Mouse (Mus musculus) natural killer cell, adult 2 months (primary cell): ENCODE data around the gene 4933436I01Rik.

Experiments used
- DNase-seq, 2 experiments: peaks; one replicate each; pipeline ENCODE4 v3.0.0; 2022; ENCODE audit warnings: low spot score in 2 of 2

The 4933436I01Rik gene

DNA sequence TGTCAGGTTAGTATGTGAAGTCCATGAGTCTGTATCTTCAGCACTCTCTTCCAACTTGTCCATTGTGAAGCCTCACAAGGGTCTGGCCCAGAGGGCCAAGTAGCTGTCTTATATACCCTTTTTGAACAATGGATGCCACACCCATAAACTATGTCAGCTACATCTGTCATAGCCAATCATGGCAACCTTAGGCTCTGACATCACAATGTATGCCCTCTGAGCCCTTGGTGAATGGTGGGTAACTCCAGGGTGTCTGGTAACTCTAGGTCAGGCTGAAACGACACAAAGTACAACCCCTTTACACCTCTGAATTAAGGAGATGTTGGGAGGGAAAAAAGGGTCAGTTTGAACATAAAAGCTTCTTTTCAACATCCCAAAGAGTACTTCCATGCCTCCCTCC is at the start of gene 4933436I01Rik:
4933436I01Rik (minus strand) TSS at position 101 of the 400 bp plus-strand sequence.
- DNase-seq = no peak

DNA sequence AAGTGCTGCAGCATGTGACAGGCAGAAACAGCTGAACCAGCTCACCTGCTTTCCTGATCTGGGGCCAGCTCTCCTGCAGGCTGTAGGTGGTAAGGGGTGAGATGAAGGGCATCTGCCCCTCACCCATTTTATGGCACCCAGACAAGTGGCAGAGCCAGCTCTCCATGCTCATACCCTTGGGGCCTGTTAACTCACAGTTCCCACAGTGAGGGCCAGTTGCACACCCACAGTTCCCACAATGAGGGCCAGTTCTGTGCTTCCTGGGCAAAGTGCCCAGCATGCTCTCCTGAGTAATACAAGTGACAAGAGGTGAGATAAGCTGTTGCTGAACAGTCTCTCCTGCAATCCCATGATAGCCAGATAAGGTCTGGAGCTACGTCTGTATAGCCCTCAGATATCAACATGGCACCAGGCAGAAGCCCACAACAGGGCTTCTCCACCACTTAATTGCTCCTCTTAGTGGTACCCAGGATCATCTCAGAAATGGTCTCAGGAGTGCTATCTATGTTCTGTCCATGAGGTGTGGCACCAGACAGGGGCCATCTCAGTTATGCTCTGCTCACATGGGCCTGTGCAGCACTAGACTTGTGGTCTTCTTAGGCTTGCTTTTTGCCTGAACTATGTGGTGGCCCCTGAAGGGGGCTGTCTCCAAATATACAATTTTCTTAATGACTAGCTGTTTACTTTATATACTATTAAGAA is 3.7 kb upstream of the 4933436I01Rik start:
- no peak for DNase-seq

- DNase-seq = no peak
These were observed 37.8 kb downstream of the 4933436I01Rik start for GRCm38 (mm10) chrX:67883406-67883805.
